Mouse (Mus musculus) lung, postnatal 4 days (tissue): Measurements from ENCODE around the gene Fzr1.

ENCODE experiments used
- DNase-seq, 2 experiments: peaks; one replicate each; pipeline ENCODE4 v3.0.0; 2021

The Fzr1 gene

GRCm38 (mm10) chr10:81401521-81402226 lies 23.4 kb upstream of the Fzr1 start:
- DNase-seq = peak; percentile 83 to 90

GRCm38 (mm10) chr10:81401205-81401520 lies 22.8 kb upstream of the Fzr1 start:
- DNase-seq = no peak

- DNase-seq = no peak
Measured at GRCm38 (mm10) chr10:81400371-81401204, 22.3 kb upstream of the Fzr1 start.

- DNase-seq = no peak
Measured at GRCm38 (mm10) chr10:81399798-81400308, 21.5 kb upstream of the Fzr1 start.

DNA sequence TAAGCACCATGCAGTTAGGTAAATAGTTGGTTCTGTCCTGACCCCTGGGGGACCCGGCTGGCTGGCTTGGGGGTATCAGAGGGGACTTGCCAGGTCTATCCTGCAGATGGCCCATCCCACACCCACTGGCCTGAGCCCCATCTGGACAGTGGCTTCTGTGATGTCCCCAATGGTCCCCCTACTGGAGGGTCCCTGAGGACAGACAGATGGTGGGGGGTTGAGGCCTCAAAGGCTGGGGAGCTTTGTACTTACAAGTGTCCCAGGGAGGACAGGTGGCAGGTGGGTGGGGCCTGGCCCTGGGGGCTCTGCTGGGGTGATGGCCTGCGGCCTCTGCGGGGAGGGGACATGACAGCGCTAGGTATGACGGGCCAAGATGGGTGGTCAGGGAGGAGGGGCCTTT lies 21.0 kb upstream of the Fzr1 start:
- DNase-seq = no peak

- DNase-seq = no peak
Measured at GRCm38 (mm10) chr10:81396749-81397148, 18.4 kb upstream of the Fzr1 start.

- DNase-seq = no peak
Measured at GRCm38 (mm10) chr10:81395865-81396264, 17.5 kb upstream of the Fzr1 start.

DNA sequence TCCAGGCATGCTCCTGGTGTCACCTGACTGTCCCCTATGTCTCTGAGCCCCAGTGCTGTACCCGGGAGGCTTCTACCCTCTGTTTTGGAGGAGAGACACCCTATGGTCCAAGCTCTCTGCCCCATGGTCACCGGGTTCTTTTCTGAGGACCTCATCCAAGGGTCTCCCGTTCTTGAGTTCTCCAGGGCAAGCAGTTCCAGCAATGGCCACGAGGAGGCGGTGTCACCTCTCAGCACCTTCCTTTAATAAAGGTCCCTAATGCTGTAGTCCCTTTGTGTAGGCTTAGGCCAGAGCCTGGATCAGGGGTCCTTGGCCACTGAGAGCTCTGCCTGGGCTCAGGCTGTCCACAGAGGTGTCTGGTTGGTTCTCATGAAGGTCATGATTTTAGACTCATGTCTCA lies 16.8 kb upstream of the Fzr1 start:
- DNase-seq = peak; percentile 77 to 85

DNA sequence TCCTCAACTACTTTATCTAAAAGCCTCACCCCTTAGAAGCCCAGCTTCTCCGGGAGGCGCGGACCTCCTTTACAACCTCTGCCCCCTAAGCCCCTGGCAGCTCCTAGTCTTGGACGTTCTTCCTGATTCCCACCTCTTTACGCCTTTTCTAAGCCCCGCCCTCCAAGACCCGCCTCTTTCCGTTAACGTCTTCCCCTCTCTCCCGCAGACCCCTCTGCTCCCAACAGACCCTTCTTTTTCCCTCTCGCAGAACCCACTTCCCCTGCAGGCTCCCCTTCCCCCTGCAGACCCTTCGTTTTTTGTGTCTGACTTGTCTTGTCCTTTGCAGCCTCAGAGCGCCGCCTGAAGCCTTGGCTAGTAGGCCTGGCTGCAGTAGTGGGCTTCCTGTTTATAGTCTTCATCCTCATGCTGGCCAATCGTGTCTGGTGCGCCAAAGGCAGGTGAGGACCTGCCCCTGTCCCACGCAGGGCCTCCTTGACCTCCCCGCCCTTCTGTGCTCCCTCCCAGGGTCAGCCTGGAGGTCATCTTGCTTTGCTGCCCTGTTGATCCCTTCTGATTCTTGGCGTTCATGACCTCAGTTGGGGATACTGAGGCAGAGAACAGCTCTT lies 15.2 kb upstream of the Fzr1 start:
- DNase-seq = peak in 1 of 2 experiments; percentile 62

DNA sequence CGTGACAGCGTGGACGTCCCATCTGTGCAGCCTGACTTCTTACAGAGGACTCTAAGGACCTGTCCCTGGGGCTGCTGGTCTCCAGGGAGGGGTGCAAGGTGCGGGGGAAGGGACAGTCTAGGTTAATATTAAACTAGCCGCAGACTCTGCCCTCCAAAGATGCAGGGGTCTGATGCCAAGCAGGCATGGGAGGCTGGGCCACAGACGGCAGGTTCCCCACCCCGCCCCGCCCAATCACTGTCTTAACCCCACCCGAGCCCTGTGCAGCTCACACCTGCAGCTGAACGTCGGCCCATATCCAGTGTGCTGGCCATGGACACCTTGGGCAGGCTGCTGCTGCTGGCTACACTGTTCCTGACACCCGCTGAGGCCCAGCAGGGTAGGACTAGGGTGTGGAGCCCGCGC lies 14.5 kb upstream of the Fzr1 start, which contains the start of gene Smim24:
Smim24 (plus strand) TSS at position 271 of the 405 bp plus-strand sequence.
- no peak for DNase-seq

DNA sequence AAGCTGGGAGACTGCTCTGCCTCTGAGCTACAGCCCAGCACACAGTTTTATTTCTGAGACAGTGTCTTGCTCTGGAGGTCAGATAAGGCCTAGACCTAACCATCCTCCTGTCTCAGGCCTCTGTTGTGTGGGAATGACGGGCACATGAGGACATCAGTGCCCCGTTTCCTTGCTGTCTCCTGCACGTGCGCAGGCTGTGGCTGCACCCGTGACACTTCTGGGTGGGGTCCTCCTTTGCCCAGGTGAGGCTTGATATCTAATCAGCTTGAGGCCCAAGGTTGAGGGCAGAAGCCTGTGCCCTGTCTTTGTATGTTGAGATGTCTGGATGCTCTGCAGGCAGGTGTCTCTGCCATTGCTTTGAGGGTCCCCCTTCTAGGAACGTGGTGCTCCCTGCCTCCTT lies 14.0 kb upstream of the Fzr1 start:
- no peak for DNase-seq

DNA sequence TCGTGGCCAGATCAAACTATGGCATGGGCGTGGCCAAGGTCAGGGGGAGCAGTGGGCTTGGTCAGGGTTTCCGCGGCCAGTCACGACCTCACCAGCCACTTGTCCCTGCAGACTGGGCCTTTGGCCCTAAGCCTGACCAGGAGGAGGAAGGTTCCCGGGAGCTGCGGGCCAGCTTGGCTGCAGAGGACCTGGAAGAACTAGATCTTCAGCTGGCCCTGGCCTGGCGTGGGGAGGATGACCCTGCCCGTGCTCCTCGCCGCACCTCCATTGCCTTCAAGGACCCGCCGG lies 12.3 kb upstream of the Fzr1 start:
- no peak for DNase-seq

GRCm38 (mm10) chr10:81389801-81390677 lies 11.7 kb upstream of the Fzr1 start:
- peak; percentile 80 to 86 for DNase-seq

DNA sequence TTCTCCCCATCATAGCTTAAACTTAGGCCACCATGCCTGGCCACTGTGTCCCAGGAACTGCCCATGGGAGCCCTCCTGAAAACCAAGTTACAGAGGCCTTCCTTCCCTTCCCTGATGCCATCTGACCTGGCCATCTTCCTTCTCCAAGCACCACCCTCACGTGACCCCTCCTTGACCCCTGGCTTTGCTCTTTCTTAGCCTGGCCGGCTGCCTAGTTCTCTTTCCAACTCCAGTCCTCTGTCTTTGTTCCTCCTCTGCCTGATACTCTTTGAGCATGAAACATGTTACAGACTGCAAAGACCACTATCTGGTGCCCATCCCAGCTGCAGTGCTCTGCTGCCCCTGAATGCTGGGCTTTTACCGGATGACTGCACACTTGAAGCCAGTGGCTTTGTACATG lies 11.1 kb upstream of the Fzr1 start:
- peak in 1 of 2 experiments; percentile 49 for DNase-seq

DNA sequence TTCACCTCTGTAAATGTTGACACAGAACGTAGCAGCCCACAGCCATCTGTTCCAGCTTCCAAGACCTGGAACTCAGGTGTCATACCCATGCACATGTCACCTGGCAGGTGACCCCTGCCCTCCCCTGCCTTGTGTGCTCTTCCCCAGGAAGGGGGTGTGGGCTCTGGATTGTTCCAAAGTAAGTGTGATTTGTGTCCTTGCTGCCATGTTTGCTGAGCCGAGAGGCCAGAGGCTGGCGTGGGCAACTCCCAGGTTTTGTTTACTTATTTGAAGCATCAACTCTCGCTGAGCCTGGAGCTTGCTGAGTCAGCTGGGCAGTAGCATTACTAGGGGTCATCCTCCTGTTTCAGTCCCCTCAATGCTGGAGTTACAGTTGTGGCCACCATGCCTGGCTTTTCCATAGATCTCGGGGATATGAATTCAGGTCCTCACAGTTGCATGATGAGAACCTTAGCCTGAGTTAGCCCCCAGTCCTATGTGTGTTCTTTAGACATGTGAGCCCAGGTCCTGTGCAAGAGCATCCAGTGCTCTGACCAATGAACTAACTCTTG lies 10.3 kb upstream of the Fzr1 start, which contains the start of gene Gm48552:
Gm48552 (plus strand) TSS at position 501 of the 551 bp plus-strand sequence.
- no peak for DNase-seq

DNA sequence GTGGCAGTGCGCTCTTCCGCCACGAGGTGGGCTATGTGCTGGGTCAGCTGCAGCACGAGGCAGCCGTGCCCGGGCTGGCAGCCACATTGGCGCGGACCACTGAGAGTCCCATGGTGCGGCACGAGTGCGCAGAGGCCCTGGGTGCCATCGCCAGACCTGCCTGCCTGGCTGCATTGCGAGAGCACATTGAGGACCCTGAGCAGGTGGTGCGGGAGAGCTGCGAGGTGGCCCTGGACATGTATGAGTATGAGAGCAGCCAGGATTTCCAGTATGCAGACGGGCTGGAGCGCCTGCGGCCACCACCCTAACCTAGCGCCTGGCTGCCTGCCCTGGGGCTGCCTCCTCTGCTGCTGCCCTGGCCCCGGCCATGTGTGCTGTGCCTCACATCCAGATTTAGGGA lies 9.4 kb upstream of the Fzr1 start:
- DNase-seq = no peak

DNA sequence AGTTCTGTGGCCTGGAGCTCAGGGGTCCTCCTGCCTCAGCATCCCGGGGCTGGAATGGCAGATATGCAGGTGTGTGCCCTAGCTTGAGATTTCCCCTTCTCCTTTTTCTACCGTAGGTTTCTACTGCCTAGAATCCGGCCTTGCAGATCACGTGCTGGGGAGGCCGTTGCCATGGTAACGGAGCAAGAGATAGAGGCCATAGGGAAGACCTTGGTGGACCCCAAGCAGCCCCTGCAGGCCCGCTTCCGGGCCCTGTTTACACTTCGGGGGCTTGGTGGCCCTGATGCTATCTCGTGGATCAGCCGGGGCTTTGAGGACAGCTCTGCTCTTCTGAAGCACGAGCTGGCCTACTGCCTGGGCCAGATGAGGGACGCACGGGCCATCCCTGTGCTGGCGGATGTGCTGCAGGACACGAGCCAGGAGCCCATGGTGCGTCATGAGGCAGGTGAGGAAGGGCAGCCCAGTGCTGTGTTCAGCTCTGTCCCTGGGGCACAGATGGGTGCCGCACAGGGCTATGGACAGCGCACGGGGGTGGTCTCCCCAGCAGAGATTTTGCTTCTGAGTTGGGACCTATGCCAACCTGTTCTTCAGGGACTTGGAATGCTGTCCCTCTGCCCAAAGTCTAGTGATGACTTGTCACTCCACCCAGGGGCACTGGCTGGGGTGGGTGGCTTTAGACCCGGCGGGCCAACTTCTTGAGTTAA lies 7.4 kb upstream of the Fzr1 start:
- no peak for DNase-seq

- DNase-seq = no peak
Measured at GRCm38 (mm10) chr10:81384605-81384982, 6.3 kb upstream of the Fzr1 start.

- peak; percentile 98 to 99 for DNase-seq
Measured at GRCm38 (mm10) chr10:81383802-81384604, 5.7 kb upstream of the Fzr1 start, which contains the start of the genes Dohh and Gm48551. TSS of gene Dohh (plus strand) at chr10:81384428. TSS of gene Gm48551 (plus strand) at chr10:81384466.

DNA sequence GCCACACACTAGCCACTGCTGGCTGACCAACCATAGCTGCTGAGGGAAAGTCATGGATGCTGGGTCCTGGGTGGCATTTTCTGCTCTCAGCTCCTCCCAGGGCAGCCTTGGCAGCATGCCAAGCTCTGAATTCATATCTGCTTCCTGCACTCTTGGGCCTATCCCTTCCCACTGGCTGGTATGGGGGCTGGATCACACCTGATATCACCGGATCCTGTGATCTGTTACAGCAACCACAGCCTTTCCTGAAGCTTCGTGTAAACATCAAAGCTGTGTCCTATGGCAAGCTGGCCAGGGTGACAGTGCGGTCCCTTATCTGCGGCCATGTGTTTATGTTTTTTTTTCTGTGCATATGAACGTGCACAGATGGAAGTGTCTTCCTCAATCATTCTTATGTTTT lies 3.7 kb upstream of the Fzr1 start:
- DNase-seq = peak; percentile 73 to 84
